Mouse (Mus musculus) inflammation-experienced regulatory T-cells (primary cell): ENCODE data around the gene Zdhhc3. TPM values are rescaled to one million over a fixed set of nuclear protein-coding genes. Genes with fewer than 3 reads are reported as not detected.

Source experiments
- polyA plus RNA-seq, 2 experiments: library from polyadenylated mRNA; unstranded; fragments of 100-300 nt; shearing (Covaris generic); gene quantifications; one replicate each; pipeline ENCODE4 v1.2.1; 2017

Gene Zdhhc3
- 10 to 100 TPM; 64.8 to 69.8 TPM for polyA plus RNA-seq

DNA sequence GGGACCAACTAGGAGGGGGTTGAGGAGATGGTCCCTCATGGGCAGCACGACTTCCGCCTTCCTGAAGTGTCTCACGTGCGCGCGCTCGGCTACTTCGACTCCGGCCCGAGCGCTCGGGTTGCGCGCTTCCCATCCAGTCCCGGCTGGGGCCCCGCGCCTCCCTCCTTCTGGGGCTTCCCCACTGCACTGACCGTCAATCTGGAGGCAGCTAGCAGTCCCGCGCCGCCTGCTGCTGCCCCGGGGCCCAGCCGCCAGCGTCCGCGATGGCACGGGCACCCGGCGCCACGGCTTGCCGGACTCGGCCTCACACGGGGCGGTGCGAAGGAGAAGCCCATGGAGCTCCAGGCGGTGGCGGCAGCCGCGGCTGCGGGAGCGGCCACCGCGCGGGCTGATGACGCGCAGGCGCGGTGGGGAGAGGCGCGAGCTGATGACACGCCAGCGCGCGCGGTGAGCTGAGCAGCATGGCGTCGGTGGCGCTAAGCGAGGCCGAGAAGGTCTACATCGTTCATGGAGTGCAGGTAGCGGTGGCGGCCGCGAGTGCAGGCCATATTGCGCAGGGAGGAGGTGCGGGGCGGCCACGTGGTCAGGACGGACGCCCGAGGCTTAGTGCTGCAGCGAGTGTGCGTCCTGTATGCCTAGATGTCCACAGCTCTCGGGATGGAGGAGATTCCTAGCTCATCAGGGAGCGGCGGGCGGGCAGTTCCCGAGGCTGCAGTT is at the start of gene Zdhhc3, which contains the start of gene Exosc7:
Gene Zdhhc3 (minus strand): TSS at position 401 of the 717 bp plus-strand sequence.
Gene Exosc7 (plus strand): TSS at position 411 of the 717 bp plus-strand sequence.

DNA sequence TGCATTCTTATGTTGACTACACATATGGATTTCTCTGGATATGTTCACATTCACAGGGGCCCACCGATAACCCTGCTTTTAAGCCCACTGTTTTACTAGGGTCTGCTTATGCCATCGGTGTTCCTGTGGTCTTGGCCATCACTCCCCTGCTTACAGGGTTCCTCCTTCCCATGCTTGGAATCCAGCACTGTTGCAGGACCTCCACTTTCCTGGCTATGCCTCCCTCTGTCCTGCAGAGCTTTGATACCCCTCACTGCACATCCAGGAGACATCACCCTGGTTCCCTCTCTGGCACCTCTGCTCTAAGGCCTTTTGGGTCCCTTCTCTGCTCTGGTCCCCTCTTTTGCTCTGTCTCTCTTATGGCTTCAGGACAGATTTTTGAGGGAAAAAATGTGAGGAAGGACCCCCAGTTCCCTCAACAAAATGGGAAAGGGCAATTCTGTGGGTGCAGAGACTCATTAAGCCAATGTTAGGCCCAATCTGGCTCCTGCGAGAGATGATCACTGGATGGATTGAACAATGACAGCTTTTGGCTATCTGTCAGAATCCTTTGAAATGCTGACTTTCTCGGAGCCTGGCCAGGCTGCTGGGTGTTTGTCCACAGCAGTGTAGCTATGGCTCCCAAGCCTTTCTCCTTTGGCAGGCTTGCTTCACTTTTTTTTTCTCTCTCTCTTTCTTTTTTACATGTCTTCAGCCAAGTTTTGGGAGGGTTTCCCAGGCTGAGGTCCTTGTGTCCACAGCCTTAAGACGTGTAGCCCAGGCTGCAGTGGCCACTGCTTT is 37.4 kb upstream of the Zdhhc3 start, which contains the start of gene Clec3b:
Gene Clec3b (plus strand): TSS at position 706 of the 780 bp plus-strand sequence.

DNA sequence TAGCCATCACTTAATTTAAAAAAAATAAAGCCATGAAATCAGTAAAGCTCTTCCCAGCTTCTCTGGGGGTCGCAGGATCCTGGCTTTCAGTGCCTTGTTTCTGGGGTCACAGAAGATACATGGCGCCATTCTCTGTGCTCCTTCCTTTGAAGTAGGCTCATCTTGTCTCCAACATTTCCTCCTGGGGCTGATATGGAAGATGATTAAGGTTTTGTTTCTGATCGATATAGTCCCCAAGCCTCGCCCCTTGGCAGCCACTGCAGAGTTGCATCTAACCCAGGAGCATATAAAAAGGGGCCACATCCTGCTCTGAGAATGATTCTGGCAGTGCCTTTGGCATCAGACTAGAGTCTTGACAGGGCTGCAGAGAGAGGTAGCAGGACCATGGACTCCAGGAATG is 78.6 kb downstream of the Zdhhc3 start, which contains the start of gene Tgm4:
Gene Tgm4 (plus strand): TSS at position 301 of the 400 bp plus-strand sequence.

DNA sequence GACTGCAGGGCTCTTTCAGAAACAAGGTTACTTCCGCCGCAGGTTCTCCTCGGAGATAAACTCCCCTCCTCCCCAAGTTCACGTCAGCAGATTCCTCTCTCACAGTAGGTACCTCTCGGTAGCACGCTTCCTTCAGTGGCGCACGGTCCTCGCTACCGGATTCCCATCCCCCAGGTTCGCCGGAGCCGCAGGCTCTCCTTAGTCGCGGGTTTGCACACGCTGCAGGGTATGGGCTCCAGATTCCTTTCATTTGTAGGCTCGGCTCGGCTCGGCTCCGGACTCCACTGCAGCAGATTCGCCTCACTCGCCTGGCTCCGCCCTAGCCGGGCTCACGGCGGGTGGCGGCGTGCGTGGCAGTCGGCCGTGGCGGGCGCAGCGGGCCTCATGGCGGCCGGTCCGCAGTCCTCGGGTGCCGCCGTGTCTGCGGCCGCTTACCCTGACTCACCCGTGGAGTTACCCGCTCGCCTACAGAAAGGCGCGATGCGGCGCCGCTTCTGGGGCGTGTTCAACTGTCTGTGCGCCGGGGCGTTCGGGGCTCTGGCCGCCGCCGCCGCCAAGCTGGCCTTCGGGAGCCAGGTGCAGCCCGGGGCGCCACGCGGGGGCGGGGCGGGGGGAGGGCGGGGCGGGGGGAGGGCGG is 91.9 kb downstream of the Zdhhc3 start, which contains the start of gene Tmem42:
Gene Tmem42 (plus strand): TSS at position 332 of the 637 bp plus-strand sequence.

Other genes with a start within 250 kb of the Zdhhc3 start
- 10 to 100 TPM; 49.3 to 58.1 TPM for gene Zfp445, start 247.2 kb downstream of the Zdhhc3 start, polyA plus RNA-seq
- 10 to 100 TPM in 1 of 2 experiments, 1 to 10 TPM in 1; 6.6 to 10.3 TPM for gene Zkscan7, start 227.5 kb downstream of the Zdhhc3 start, polyA plus RNA-seq
- gene Zfp105, start 190.1 kb downstream of the Zdhhc3 start, polyA plus RNA-seq = not detected
- gene 1110059G10Rik, start 162.2 kb downstream of the Zdhhc3 start, polyA plus RNA-seq = 10 to 100 TPM; 28.2 to 36.6 TPM
- 1 to 10 TPM; 4.9 to 7.1 TPM for gene Kif15, start 162.2 kb downstream of the Zdhhc3 start, polyA plus RNA-seq
- 10 to 100 TPM; 30.8 to 33.6 TPM for gene Tmem42, start 91.9 kb downstream of the Zdhhc3 start, polyA plus RNA-seq
- 1 to 10 TPM in 1 of 2 experiments, under 1 TPM in 1; 0.80 to 5.8 TPM for gene Tgm4, start 78.5 kb downstream of the Zdhhc3 start, polyA plus RNA-seq
- 10 to 100 TPM; 83.1 to 95.3 TPM for gene Exosc7, start within 50 bp of the Zdhhc3 start, polyA plus RNA-seq
- gene Clec3b, start 37.7 kb upstream of the Zdhhc3 start, polyA plus RNA-seq = 1 to 10 TPM in 1 of 2 experiments, under 1 TPM in 1; 0.48 to 1.2 TPM
- gene Cdcp1, start 102.8 kb upstream of the Zdhhc3 start, polyA plus RNA-seq = 1 to 10 TPM in 1 of 2 experiments, not detected in 1; 3.3 TPM
- 10 to 100 TPM; 12.7 to 35.7 TPM for gene Tmem158, start 147.6 kb upstream of the Zdhhc3 start, polyA plus RNA-seq